Mouse (Mus musculus) lung, postnatal 0 days (tissue): ENCODE data around the gene Prtg.

Experiments
- CTCF ChIP-seq: IDR thresholded peaks from 2 replicates; pipeline ENCODE4 v1.5.1; 2016; ENCODE audit warnings: antibody characterized with exemption, mild to moderate bottlenecking
- EP300 ChIP-seq: IDR thresholded peaks from 2 replicates; pipeline ENCODE4 v1.6.1; 2016; ENCODE audit warnings: antibody characterized with exemption, mild to moderate bottlenecking, control low read depth

DNA sequence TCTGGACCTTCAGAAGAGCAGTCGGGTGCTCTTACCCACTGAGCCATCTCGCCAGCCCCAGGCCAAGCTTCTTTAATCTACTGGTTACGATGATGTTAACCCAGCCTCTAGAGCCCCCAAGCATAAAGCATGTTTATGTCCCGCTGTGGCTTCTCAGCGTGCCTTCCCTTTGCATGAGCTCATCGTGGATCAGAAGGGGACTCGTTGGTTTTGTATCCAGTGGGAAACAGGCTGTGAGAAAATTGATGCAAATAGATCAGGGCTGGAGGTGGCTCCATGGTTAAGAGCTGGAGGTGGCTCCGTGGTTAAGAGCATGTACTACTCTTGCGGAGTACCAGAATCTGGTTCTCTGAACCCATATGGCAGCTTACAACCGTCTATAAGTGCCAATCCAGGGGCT is 54.6 kb downstream of the Prtg start:
- TF ChIP-seq CTCF = no peak
- no peak for TF ChIP-seq EP300
